ENCODE assay signal across 29 mouse cellular contexts in genomic region chr1:37344223-37344916, GRCm38 (mm10). TPM values are rescaled to one million over a fixed set of nuclear protein-coding genes. Genes with fewer than 3 reads are reported as not detected.
DNase-seq lines count a peak whose midpoint lies in the region; ATAC-seq and TF ChIP-seq lines count a peak whose summit lies in the region.
"Had no signal": no experiment of that assay in that cellular context is flagged by ENCODE, and none has a peak within 500 bp of the region (broad histone marks: within the 10 kb centered on the region; RNA-seq: fewer than 3 reads in every experiment).

No protein-coding gene starts in this region.

- H3K9me3 ChIP-seq in liver, embryonic 16.5 days (replicated peaks; ENCODE audit: control insufficient read depth, low read length), result no peaks in the 10 kb centered on the region
- no peaks in the 10 kb centered on the region for H3K9me3 ChIP-seq in intestine, embryonic 16.5 days (ENCODE audit: control insufficient read depth, low read length)
- H3K9me3 ChIP-seq: forebrain, embryonic 13.5 days; hindbrain, embryonic 12.5 days; limb, embryonic 12.5 days; liver, embryonic 12.5 days; midbrain, embryonic 12.5 days; neural tube, embryonic 15.5 days had no signal

- no peak for DNase-seq in liver
- DNase-seq in thymus, postnatal 0 days (ENCODE audit: low spot score), result no peak
- no peak for DNase-seq in urinary bladder, adult 18-20 months (ENCODE audit: low spot score in 2 of 2)
- DNase-seq: adrenal gland, postnatal 25 days; cerebellum, adult 8-10 months; cerebellum, postnatal 25 days; gastrocnemius, postnatal 25 days; kidney, adult 11 months; kidney, postnatal 25 days; lung, adult 2 months; retina, postnatal 1 day; right cerebral cortex, postnatal 14 days; thymus, adult 18-20 months; thymus, postnatal 36 days had no signal

- peaks cover 6% of the 10 kb centered on the region for H3K4me1 ChIP-seq in liver, embryonic 16.5 days (ENCODE audit: control insufficient read depth, low read depth, low read length)
- H3K4me1 ChIP-seq in bone marrow, adult 2 months (ENCODE audit: control insufficient read depth, insufficient read depth, low read length), result peaks cover 2% of the 10 kb centered on the region; the same call in 1 of the 2 replicates
- H3K4me1 ChIP-seq in intestine, embryonic 16.5 days (ENCODE audit: control insufficient read depth, insufficient read depth, low read length), result peaks cover 3% of the 10 kb centered on the region; the same call in 1 of the 2 replicates
- H3K4me1 ChIP-seq: forebrain, embryonic 13.5 days; limb, embryonic 12.5 days; midbrain, embryonic 12.5 days had no signal

- WGBS in liver, embryonic 16.5 days (ENCODE audit: insufficient replicate concordance), result 36% methylated on average over 6 of the region's 6 CpGs
- 19% methylated on average over 6 of the region's 6 CpGs for WGBS in bone marrow, adult 2 months
- WGBS in intestine, embryonic 16.5 days, result 85% methylated on average over 6 of the region's 6 CpGs

- no peak for TF ChIP-seq CTCF in bone marrow, adult 2 months (IDR thresholded peaks at IDR 0.05; ENCODE audit: control insufficient read depth, insufficient read depth, low read length)

- H3K36me3 ChIP-seq in liver, embryonic 16.5 days (ENCODE audit: control insufficient read depth, insufficient read depth), result no peaks in the 10 kb centered on the region
- no peaks in the 10 kb centered on the region for H3K36me3 ChIP-seq in intestine, embryonic 16.5 days (ENCODE audit: control insufficient read depth, insufficient read depth, low read length)
- H3K36me3 ChIP-seq: hindbrain, embryonic 12.5 days; limb, embryonic 12.5 days; liver, embryonic 12.5 days; midbrain, embryonic 12.5 days; neural tube, embryonic 15.5 days had no signal

- H3K27ac ChIP-seq in liver, embryonic 16.5 days (ENCODE audit: low read length), result peak overlapping the region; percentile 4; the same call in 1 of the 2 replicates
- H3K27ac ChIP-seq in bone marrow, adult 2 months (ENCODE audit: control insufficient read depth, insufficient read depth, low read depth, low read length, poor library complexity), result peak overlapping the region; percentile 66; the same call in 1 of the 2 replicates
- no peak overlapping the region for H3K27ac ChIP-seq in intestine, embryonic 16.5 days (ENCODE audit: low read length)
- H3K27ac ChIP-seq: forebrain, embryonic 13.5 days; hindbrain, embryonic 12.5 days; layer of hippocampus, adult 2 months; left cerebral cortex, adult 2 months; limb, embryonic 12.5 days; liver, embryonic 12.5 days; midbrain, embryonic 12.5 days; neural tube, embryonic 15.5 days; stomach, postnatal 0 days had no signal

- ATAC-seq in liver, embryonic 16.5 days (ENCODE audit: low read depth), result no peak
- peak; percentile 91 for ATAC-seq in granulocyte monocyte progenitor cell, adult 5-6 weeks (replicated peaks; ENCODE audit: poor library complexity, severe bottlenecking)
- ATAC-seq in megakaryocyte progenitor cell, adult 5-6 weeks (replicated peaks; ENCODE audit: poor library complexity), result peak; percentile 78
- no peak for ATAC-seq in intestine, embryonic 16.5 days
- ATAC-seq: CD4-positive, CD25-positive, alpha-beta regulatory T cell, adult 4 months; forebrain, embryonic 13.5 days; liver, embryonic 12.5 days had no signal

- no peak overlapping the region for H3K4me3 ChIP-seq in liver, embryonic 16.5 days (ENCODE audit: low read depth, low read length)
- peak overlapping the region; percentile 41 for H3K4me3 ChIP-seq in bone marrow, adult 2 months (replicated peaks; ENCODE audit: control insufficient read depth, low read depth, low read length)
- H3K4me3 ChIP-seq in intestine, embryonic 16.5 days (ENCODE audit: low read length), result no peak overlapping the region
- H3K4me3 ChIP-seq: forebrain, embryonic 13.5 days; hindbrain, embryonic 12.5 days; layer of hippocampus, adult 2 months; left cerebral cortex, adult 2 months; limb, embryonic 12.5 days; liver, embryonic 12.5 days; midbrain, embryonic 12.5 days; neural tube, embryonic 15.5 days had no signal

- H3K4me2 ChIP-seq in liver, embryonic 16.5 days (ENCODE audit: low read depth, low read length), result no peak overlapping the region
- H3K4me2 ChIP-seq in intestine, embryonic 16.5 days (ENCODE audit: low read depth, low read length), result no peak overlapping the region
- H3K4me2 ChIP-seq: forebrain, embryonic 13.5 days; hindbrain, embryonic 12.5 days; limb, embryonic 12.5 days; liver, embryonic 12.5 days; midbrain, embryonic 12.5 days; neural tube, embryonic 15.5 days had no signal

- no peaks in the 10 kb centered on the region for H3K27me3 ChIP-seq in liver, embryonic 16.5 days (ENCODE audit: control insufficient read depth, insufficient read depth, low read depth, low read length)
- no peaks in the 10 kb centered on the region for H3K27me3 ChIP-seq in intestine, embryonic 16.5 days (replicated peaks; ENCODE audit: control insufficient read depth, insufficient read depth, low read length)
- H3K27me3 ChIP-seq: forebrain, embryonic 13.5 days; hindbrain, embryonic 12.5 days; limb, embryonic 12.5 days; liver, embryonic 12.5 days; midbrain, embryonic 12.5 days; neural tube, embryonic 15.5 days had no signal

- no peak overlapping the region for H3K9ac ChIP-seq in liver, embryonic 16.5 days (ENCODE audit: low read depth, low read length)
- no peak overlapping the region for H3K9ac ChIP-seq in intestine, embryonic 16.5 days (ENCODE audit: low read depth, low read length)
- H3K9ac ChIP-seq: forebrain, embryonic 13.5 days; hindbrain, embryonic 12.5 days; limb, embryonic 12.5 days; liver, embryonic 12.5 days; midbrain, embryonic 12.5 days; neural tube, embryonic 15.5 days had no signal

- TF ChIP-seq POLR2A in bone marrow, adult 2 months (IDR thresholded peaks at IDR 0.05; ENCODE audit: borderline replicate concordance, control insufficient read depth, low read depth, low read length), result no peak

RNA-seq across cellular contexts. Expression of gene Inpp4a, which starts 44.7 kb away (rescaled TPM):
- 4.9 and 5.5 TPM in 2 replicates for polyA plus RNA-seq in liver, embryonic 16.5 days (2015; fragmentation: Nextera tagmentation; extraction: Ambion mirVana)
- polyA plus RNA-seq in bone marrow, adult 2 months (2011; ENCODE audit: insufficient read depth, insufficient read length, low replicate concordance, missing spikeins), result 16.9 and 33.4 TPM in 2 replicates
- 10.2 and 13.9 TPM in 2 replicates for total RNA-seq in granulocyte monocyte progenitor cell, adult 5-6 weeks (2014; fragmentation: Nextera tagmentation)
- 5.6 and 7.0 TPM in 2 replicates for total RNA-seq in granulocyte monocyte progenitor cell, adult 5-6 weeks (2017)
- total RNA-seq in megakaryocyte progenitor cell, adult 5-6 weeks (2015), result 9.5 and 10.0 TPM in 2 replicates
- total RNA-seq in megakaryocyte progenitor cell, adult 5-6 weeks (2017), result 4.2 and 8.5 TPM in 2 replicates
- polyA plus RNA-seq in intestine, embryonic 16.5 days (2015; fragmentation: Nextera tagmentation; extraction: Ambion mirVana), result 12.1 and 12.2 TPM in 2 replicates
- 7.0 and 9.0 TPM in 2 replicates for polyA plus RNA-seq in thymus, postnatal 0 days (2015; fragmentation: Nextera tagmentation; extraction: Ambion mirVana)

Comparison
In these comparisons a context has a peak if more than half of its experiments do, and no peak if none do; other contexts are left out.
1. ATAC-seq: peak in granulocyte monocyte progenitor cell, adult 5-6 weeks (single experiment) and megakaryocyte progenitor cell, adult 5-6 weeks (single experiment); none in liver, embryonic 16.5 days (single experiment) and intestine, embryonic 16.5 days (single experiment).